Mouse (Mus musculus) left cerebral cortex, adult 9 months (tissue): Measurements from ENCODE around the gene Ackr4.

Source experiments
- DNase-seq, 2 experiments: peaks; one replicate each; pipeline ENCODE4 v3.0.0; 2022; ENCODE audit warnings: low spot score in 2 of 2

The Ackr4 gene

GRCm38 (mm10) chr9:104126833-104127232 lies at the start of gene Ackr4:
Gene Ackr4 (minus strand): TSS chr9:104126933.
- DNase-seq = no peak

DNA sequence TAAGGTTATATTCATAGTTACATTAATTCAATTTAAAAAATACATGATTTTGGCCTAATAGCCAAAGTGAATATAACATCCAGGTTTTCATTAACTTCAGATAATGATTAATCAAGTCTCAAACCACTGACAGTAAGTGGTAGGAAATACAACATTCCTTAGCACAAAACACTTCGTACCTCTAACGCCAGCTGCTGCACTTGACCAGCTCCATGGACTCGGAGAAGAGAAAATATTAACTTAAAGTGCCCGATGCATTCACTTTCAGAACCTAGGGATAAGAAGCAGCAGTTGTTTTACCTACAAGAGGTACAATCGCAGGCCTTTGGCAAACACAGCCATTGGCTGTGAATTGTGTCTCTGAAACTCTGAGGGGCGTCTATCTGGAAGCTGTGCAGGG lies 45.6 kb upstream of the Ackr4 start:
- no peak for DNase-seq

DNA sequence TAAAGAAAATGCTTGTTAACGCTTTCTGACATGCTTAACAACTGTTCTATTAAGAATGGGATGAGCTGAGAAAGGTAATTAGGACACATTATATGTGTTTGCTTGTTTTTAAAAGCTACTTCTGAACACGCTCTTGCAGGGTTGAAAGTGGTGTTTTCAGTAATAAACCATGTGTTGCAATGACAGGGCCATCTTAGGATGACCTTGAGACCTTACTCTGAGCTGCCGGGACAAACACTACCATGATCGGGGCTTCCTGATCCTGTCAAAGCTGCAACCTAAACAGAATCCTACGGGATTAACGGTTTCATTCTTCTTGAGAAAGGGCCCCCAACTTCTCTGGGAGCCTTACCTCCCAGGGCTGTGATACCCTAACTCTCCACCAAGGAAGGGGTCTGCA lies 44.9 kb upstream of the Ackr4 start:
- DNase-seq = no peak

GRCm38 (mm10) chr9:104169986-104170385 lies 43.3 kb upstream of the Ackr4 start:
- no peak for DNase-seq

- no peak for DNase-seq
These were observed 39.2 kb upstream of the Ackr4 start for GRCm38 (mm10) chr9:104165926-104166325.

GRCm38 (mm10) chr9:104164194-104164593 lies 37.5 kb upstream of the Ackr4 start:
- no peak for DNase-seq

DNA sequence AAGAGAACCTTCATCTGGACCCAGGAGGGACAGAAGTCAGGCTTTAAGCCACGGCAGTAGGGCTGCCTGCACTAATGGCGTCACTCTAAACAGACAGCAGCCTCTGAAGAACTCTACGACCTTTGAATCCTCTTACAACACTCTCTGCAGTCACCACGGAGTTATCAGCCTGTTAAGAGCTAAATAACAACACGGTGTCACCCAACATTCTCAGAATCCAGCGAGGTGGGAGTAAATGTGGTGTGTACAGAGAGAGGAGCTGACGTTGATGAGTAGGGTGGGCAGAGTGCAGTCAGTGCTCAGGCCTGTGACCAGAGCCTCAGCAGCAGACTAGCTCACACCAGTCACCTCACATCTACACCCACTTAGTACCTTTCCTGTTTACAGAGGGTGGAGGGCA lies 34.4 kb upstream of the Ackr4 start:
- no peak for DNase-seq

GRCm38 (mm10) chr9:104157291-104157690 lies 30.6 kb upstream of the Ackr4 start:
- DNase-seq = no peak

GRCm38 (mm10) chr9:104156506-104156905 lies 29.8 kb upstream of the Ackr4 start:
- no peak for DNase-seq

DNA sequence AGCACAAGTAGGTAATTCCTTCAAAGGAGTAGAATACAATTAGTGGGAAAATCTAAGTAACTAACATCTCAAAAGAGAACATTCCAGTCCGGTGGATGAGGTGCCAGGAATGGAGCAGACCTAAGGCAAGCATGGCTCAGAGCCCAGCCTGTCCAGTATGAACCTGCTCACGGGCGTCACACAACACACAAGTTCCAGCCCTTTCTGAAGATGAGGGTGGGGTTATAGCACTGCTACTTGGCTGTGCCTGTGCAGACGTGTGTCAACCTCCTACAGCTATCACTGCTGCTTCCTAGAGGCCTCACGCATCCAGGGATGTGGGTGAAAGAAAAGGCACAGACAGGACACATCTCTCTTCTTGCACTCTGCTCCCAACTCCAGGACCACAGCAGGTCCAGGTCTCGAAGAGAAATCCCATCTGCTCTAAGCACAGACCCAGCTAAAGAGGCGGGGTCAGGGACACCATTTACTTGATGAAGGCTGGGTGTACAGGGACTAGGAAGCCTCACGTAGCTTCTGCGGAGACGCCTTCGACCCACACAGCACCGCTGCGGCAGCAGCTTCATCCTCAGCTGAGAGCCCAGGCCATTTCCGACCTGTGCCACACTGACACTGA lies 28.5 kb upstream of the Ackr4 start:
- DNase-seq = no peak

DNA sequence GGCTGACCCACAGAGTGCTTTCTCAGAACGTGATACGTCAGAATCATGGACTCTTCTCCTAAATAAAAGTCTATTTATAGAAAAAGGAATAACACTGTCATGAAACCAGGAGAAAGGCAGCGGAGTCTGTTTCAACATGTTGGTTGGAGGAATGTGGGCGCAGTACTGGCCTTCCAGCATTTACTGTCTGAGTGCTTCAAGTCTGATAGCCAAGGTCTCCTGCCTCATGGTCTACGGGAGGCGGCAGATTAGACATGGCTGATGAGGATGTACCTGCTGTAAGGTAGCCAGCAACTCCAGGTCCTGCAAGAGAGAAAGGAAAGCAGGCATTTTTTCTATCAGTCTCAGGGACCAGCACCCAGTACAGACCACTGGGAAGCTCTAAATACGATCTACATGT lies 25.4 kb upstream of the Ackr4 start:
- DNase-seq = no peak

DNA sequence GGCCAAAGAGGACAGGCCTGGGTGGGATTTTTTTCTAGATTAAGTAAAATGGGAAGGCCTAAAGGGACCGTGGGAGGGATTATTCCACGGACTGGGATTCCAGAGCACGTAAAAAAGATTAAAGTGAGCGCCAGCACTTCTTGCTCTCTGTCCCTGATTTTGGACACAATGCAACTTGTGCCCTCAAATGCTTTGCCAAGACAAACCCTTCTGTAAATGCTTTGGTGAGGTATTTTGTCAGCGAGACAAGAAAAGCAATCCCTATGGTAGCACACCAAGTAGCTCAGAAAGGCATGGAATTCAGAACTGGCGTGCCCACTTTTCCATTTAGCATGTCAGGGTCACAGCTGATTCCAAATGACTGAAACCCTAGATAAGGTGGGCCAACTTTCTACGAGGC lies 22.2 kb upstream of the Ackr4 start:
- no peak for DNase-seq

GRCm38 (mm10) chr9:104146683-104147082 lies 19.9 kb upstream of the Ackr4 start:
- DNase-seq = no peak

DNA sequence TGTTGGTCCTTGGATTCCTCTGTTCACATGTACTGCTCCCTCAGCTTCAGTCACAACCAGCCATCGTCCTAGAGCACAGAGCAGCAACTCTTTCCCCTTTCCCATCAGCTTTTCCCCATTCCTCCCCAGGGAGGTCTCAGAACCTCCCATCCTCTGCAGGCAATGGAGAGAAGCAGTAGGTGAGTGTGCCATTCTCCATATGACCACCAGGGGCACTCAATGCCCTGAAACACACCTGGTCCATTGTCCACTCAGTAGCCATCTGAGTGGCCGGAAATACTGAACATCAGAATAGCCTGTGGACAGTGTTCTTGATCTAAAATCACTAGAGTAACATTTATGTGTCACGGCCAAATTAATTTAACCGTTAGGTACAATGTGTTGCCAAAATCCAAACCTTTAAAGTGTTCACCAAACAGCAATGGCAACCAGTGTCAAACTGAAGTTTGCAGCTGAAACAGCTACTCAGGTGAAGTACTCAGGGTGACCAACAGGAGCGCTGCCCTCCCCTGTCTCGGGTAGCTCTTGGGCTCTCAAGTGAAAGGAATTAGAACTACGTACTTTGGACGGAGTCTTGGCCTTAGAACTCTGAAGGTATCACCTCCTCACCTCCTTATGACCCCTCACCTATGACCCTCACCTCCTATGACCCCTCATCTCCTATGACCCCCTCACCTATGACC lies 17.7 kb upstream of the Ackr4 start:
- DNase-seq = no peak

DNA sequence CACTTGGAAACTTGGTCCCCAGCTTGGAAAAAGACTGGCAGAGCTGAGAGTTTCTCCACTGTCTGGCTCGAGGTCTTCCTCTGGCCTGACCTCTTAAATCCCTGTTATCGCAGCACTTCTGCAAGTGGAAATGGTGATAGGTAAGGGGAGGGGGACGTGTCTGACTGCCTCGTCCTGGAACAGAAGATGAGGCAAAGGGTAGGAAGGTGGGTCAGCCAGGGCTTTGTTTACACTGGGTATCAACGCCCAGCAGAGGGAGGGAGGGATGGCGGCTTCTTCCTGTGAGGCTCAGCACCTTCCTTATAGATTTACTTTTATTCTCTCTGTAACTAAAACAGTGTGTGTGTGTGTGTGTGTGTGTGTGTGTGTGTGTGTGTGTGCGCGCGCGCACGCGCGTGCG lies 16.1 kb upstream of the Ackr4 start:
- no peak for DNase-seq

DNA sequence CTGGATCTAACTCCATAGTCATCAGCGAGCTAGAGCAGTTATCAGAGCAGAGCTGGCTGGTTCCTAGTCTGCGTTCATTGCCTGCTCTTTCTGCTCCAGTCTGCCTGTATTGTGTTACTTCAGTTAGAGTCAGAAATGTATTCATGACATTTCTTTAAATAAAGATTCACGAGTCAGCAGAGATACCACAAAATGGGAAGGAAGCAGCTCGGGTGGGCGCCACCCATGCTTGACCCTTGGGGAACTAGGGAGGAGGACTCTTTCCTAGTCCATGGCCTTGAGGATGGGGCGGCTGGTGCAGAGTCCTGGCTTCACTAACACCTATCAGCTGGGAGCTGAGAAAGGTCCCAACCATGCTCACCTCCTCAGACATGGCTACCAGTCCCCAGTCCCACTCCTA lies 13.6 kb upstream of the Ackr4 start:
- no peak for DNase-seq

DNA sequence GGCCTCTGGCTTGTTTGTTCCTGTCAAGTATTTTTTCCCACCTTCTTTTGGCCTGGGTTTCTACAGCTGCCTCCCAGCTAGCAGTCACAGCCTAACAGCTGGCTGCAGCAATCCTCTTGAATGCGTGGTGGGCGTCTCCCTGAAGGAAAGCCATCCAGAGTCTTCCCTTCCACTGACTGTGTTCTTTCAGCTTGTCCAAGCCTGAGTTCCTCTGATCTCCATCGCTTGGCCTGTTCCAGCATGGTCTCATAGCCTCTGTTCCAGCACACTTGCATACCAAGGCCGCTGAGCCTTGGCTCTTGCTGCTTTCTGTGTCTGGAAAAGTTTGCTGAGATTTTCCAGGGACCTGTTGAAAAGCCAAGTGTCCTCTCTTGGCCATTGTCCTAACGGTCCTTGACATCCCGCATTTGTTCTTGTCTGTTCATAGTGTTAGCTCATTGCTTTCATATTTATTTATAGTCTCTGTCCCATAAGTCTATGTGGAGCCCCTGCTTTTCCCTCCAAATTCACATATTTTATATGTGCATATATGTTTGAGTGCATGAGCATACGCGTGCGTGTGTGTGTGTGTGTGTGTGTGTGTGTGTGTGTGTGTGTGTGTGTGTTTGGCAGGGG lies 3.5 kb upstream of the Ackr4 start:
- no peak for DNase-seq

- peak in 1 of 2 experiments; percentile 53 for DNase-seq
These were observed 1.4 kb upstream of the Ackr4 start for GRCm38 (mm10) chr9:104128110-104128509.

DNA sequence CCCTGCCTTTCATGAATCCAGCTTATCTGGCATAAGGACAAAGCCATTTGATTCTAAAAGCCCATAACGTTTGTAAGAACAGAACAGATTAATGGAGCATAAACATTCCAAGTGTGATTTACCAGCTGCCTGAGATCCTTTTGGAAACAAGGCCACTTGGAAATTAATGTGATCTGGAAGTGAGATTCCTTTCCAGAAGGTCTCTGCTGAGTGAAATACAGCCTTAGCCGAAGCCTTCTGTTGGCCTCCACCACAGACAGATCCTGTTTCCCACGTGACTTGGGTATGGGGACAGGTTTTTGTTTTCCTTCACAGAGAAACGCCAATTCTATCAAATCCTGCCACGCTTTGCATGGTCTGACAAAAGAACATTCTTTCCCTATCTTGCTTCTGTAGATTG lies 3.1 kb downstream of the Ackr4 start:
- no peak for DNase-seq

- DNase-seq = no peak
These were observed 3.6 kb downstream of the Ackr4 start for GRCm38 (mm10) chr9:104123101-104123500.

- DNase-seq = no peak
These were observed 17.6 kb downstream of the Ackr4 start for GRCm38 (mm10) chr9:104109151-104109550.

GRCm38 (mm10) chr9:104108571-104109143 lies 18.1 kb downstream of the Ackr4 start:
- no peak for DNase-seq

GRCm38 (mm10) chr9:104107482-104107881 lies 19.3 kb downstream of the Ackr4 start:
- DNase-seq = no peak
